8 mouse cellular contexts compared by ENCODE assay signal in the genomic region with DNA sequence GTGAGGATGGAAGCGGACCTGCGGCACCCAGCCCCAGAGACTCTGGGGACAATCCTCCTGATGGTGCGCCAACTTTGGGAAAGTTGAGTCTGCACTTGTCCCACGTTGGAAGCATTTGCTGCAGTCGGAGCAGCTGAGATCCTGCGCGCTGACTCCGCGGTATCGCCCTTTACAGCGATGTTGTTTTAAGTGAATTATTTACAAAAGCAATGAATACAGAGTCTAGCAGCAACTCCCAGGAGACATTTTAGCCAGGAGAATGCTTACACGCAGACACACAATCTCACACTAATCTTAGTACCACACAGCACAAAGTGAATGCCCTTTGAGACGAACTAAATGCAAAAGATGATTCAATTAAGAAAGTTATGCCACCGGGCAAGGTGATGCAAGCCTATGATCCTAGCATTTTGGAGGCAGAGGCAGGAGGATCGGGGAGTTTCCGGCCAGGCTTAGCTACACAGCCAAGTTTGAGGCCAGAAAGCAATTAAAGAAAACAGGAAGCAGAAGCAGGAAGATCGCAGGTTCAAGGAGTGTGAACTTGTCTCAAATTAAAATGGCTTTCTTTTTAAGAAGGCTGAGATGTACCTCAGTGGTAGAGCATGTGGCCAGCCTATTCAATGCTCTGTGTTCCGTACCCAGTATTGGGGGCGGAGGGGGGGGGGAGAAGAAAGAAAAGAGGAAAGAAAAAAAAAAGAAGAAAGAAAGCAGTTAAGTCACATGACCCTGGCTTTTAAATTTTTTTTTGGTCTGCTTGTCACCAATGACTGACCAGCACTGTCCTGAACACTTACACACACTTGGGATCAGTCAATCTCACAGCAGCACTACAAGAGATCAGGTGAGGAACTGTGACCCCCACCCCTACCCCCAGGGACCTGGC. TPM values are rescaled to one million over a fixed set of nuclear protein-coding genes. Genes with fewer than 3 reads are reported as not detected.
DNase-seq lines count a peak whose midpoint lies in the region; ATAC-seq lines count a peak whose summit lies in the region.

No protein-coding gene starts in this region.

- H3K27me3 ChIP-seq in forebrain, embryonic 14.5 days (replicated peaks; ENCODE audit: control insufficient read depth, insufficient read depth, low read length), result no peaks in the 10 kb centered on the region
- H3K27me3 ChIP-seq in limb, embryonic 11.5 days (ENCODE audit: control insufficient read depth, insufficient read depth, low read length), result no peaks in the 10 kb centered on the region
- no peaks in the 10 kb centered on the region for H3K27me3 ChIP-seq in neural tube, embryonic 15.5 days (replicated peaks)

- H3K9me3 ChIP-seq in forebrain, embryonic 14.5 days (replicated peaks; ENCODE audit: control insufficient read depth, low read length), result no peaks in the 10 kb centered on the region
- no peaks in the 10 kb centered on the region for H3K9me3 ChIP-seq in limb, embryonic 11.5 days (ENCODE audit: control insufficient read depth, low read length)
- H3K9me3 ChIP-seq in neural tube, embryonic 15.5 days (replicated peaks), result no peaks in the 10 kb centered on the region

- DNase-seq in thymus, postnatal 0 days (ENCODE audit: low spot score), result peak; percentile 28
- DNase-seq in thymus, postnatal 14 days, result no peak
- DNase-seq in forebrain, embryonic 14.5 days (ENCODE audit: low spot score), result no peak
- DNase-seq in limb, embryonic 11.5 days (ENCODE audit: low spot score), result no peak
- no peak for DNase-seq in urinary bladder, adult 2 months (ENCODE audit: low spot score)
- DNase-seq in cerebellum, adult 9-11 months, result no peak
- DNase-seq in urinary bladder, postnatal 14 days (ENCODE audit: low spot score), result no peak

- peaks cover 20% of the 10 kb centered on the region for H3K4me1 ChIP-seq in forebrain, embryonic 14.5 days (ENCODE audit: control insufficient read depth, insufficient read depth, low read length)
- H3K4me1 ChIP-seq in limb, embryonic 11.5 days (ENCODE audit: control insufficient read depth, insufficient read depth, low read length), result peaks cover 14% of the 10 kb centered on the region; the same call in 1 of the 2 replicates
- H3K4me1 ChIP-seq in neural tube, embryonic 15.5 days, result peaks cover 67% of the 10 kb centered on the region

- H3K4me3 ChIP-seq in forebrain, embryonic 14.5 days (ENCODE audit: low read depth, low read length), result peak overlapping the region; percentile 75
- H3K4me3 ChIP-seq in limb, embryonic 11.5 days (ENCODE audit: low read depth, low read length), result 0 out of 2 replicates have a peak overlapping the region, but pooled peaks have one; percentile 64
- peak overlapping the region; percentile 77 for H3K4me3 ChIP-seq in neural tube, embryonic 15.5 days (replicated peaks)

- ATAC-seq in forebrain, embryonic 14.5 days, result no peak
- no peak for ATAC-seq in limb, embryonic 11.5 days (ENCODE audit: insufficient number of reproducible peaks, low FRiP score, low TSS enrichment, low read depth)
- ATAC-seq in neural tube, embryonic 15.5 days (ENCODE audit: low FRiP score), result no peak

- H3K9ac ChIP-seq in forebrain, embryonic 14.5 days (ENCODE audit: low read length), result peak overlapping the region; percentile 79
- H3K9ac ChIP-seq in limb, embryonic 11.5 days (ENCODE audit: low read length), result no peak overlapping the region
- H3K9ac ChIP-seq in neural tube, embryonic 15.5 days (replicated peaks), result peak overlapping the region; percentile 85

- peak overlapping the region; percentile 75 for H3K4me2 ChIP-seq in forebrain, embryonic 14.5 days (ENCODE audit: low read length)
- peak overlapping the region; percentile 20; the same call in 1 of the 2 replicates for H3K4me2 ChIP-seq in limb, embryonic 11.5 days (ENCODE audit: low read depth, severe bottlenecking)
- peak overlapping the region; percentile 85 for H3K4me2 ChIP-seq in neural tube, embryonic 15.5 days

- peak overlapping the region; percentile 1; the same call in 1 of the 2 replicates for H3K27ac ChIP-seq in forebrain, embryonic 14.5 days (ENCODE audit: low read depth, low read length)
- H3K27ac ChIP-seq in limb, embryonic 11.5 days (replicated peaks; ENCODE audit: low read depth, low read length), result 0 out of 2 replicates have a peak overlapping the region, but pooled peaks have one; percentile 12
- peak overlapping the region; percentile 86 for H3K27ac ChIP-seq in neural tube, embryonic 15.5 days (replicated peaks)

- no peaks in the 10 kb centered on the region for H3K36me3 ChIP-seq in forebrain, embryonic 14.5 days (ENCODE audit: control insufficient read depth, insufficient read depth, low read length)
- no peaks in the 10 kb centered on the region for H3K36me3 ChIP-seq in limb, embryonic 11.5 days (ENCODE audit: control insufficient read depth, insufficient read depth, low read length)
- H3K36me3 ChIP-seq in neural tube, embryonic 15.5 days, result peaks cover 7% of the 10 kb centered on the region; the same call in 1 of the 2 replicates

- WGBS in forebrain, embryonic 14.5 days, result 78% methylated on average over 19 of the region's 19 CpGs
- WGBS in limb, embryonic 11.5 days, result 83% methylated on average over 19 of the region's 19 CpGs
- WGBS in neural tube, embryonic 15.5 days, result 40% methylated on average over 19 of the region's 19 CpGs

RNA-seq across cellular contexts. Expression of gene Cotl1, which starts 2.0 kb away (rescaled TPM):
- 94.3 and 127 TPM in 2 replicates for polyA plus RNA-seq in thymus, postnatal 0 days (2015; fragmentation: Nextera tagmentation; extraction: Ambion mirVana)
- polyA plus RNA-seq in forebrain, embryonic 14.5 days (2014; fragmentation: Nextera tagmentation; extraction: Ambion mirVana), result 403 and 455 TPM in 2 replicates
- 181 and 197 TPM in 2 replicates for polyA plus RNA-seq in limb, embryonic 11.5 days (2014; fragmentation: Nextera tagmentation; extraction: Ambion mirVana)
- polyA plus RNA-seq in neural tube, embryonic 15.5 days (2015; fragmentation: Nextera tagmentation; extraction: Ambion mirVana), result 104 and 158 TPM in 2 replicates
- 88.9 and 123 TPM in 2 replicates for polyA plus RNA-seq in urinary bladder, adult 2 months (2012; rRNA removed)

RNA-seq across cellular contexts. Expression of gene Klhl36, which starts 23.7 kb away (rescaled TPM):
- polyA plus RNA-seq in thymus, postnatal 0 days (2015; fragmentation: Nextera tagmentation; extraction: Ambion mirVana), result 19.1 and 20.5 TPM in 2 replicates
- polyA plus RNA-seq in forebrain, embryonic 14.5 days (2014; fragmentation: Nextera tagmentation; extraction: Ambion mirVana), result 11.9 and 12.5 TPM in 2 replicates
- 5.3 and 6.6 TPM in 2 replicates for polyA plus RNA-seq in limb, embryonic 11.5 days (2014; fragmentation: Nextera tagmentation; extraction: Ambion mirVana)
- 16.5 and 17.4 TPM in 2 replicates for polyA plus RNA-seq in neural tube, embryonic 15.5 days (2015; fragmentation: Nextera tagmentation; extraction: Ambion mirVana)
- 10.6 and 11.6 TPM in 2 replicates for polyA plus RNA-seq in urinary bladder, adult 2 months (2012; rRNA removed)

Comparison
In these comparisons a context has a peak if more than half of its experiments do, and no peak if none do; other contexts are left out.
1. H3K27ac ChIP-seq: peak in every context shown above with its lines; median percentile 86 in neural tube, embryonic 15.5 days; 12 in limb, embryonic 11.5 days; 1 in forebrain, embryonic 14.5 days.
2. H3K4me2 ChIP-seq: peak in every context shown above with its lines; median percentile 85 in neural tube, embryonic 15.5 days; 75 in forebrain, embryonic 14.5 days; 20 in limb, embryonic 11.5 days.